Mouse (Mus musculus): ENCODE data around the gene D5Ertd577e.

D5Ertd577e gene

DNA sequence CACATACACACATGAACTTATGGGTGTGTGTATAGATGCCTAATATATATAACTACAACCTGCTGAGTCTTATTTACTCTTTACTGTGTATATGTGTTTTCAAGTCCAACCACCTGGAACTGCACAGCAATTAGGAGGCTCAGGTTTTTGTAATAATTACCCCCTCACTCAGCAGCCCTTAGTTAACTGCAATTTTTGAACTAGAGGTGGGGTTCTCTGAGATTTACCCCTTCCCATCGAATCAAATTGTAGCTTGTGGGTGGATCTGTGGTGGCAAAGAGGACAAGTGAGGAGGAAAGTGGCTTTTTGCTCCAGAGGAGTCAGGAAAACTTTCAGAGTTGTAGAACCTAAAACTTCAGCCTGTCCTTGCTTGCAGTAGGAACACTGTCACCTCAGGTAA, at the start of gene D5Ertd577e:
TSS of gene D5Ertd577e (plus strand) at position 301 of the 400 bp plus-strand sequence.
- in situ Hi-C loops (cut with MboI, MseI) = loop anchor here (25.0 kb wide), 1 partner anchor 1294 kb away; no protein-coding TSS in a partner anchor

DNA sequence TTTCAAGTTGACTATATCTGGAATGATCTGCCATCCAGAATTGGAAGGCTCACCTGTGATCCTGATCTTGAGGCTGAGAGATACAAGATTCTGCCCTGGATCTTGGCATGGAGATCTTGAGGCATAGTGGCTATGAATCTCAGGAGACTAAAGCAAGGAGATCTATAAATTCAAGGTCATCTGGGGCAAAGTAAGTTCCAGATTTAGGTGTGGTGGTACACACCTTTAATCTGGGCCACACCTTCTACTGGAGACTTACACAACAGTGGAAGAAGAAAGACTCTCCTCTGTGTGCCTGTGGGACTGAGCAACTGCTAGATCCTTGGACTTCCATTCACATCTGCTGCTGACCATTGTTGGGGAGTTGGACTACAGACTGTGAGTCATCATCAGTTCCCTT, 53.9 kb downstream of the D5Ertd577e start, which contains the start of gene Gm3286:
TSS of gene Gm3286 (plus strand) at position 301 of the 400 bp plus-strand sequence.
- in situ Hi-C loops (cut with MboI, MseI) = loop anchor here (10.0 to 25.0 kb wide), 2 partner anchors 294 to 1648 kb away; no protein-coding TSS in a partner anchor
